Mouse (Mus musculus) forebrain, embryonic 13.5 days (tissue): ENCODE measurements around the gene Prdm16. TPM values are rescaled to one million over a fixed set of nuclear protein-coding genes. Genes with fewer than 3 reads are reported as not detected.

ENCODE experiments used
- ATAC-seq: fragments of 200-750 bp; cut with Nextera tagmentation; 2 replicates; pipeline ENCODE4 v1.8.0; 2017
- H3K27ac ChIP-seq: fragments of 300-500 bp; sonication (generic); 2 replicates; pipeline ENCODE4 v1.5.1; 2015; ENCODE audit warnings: inconsistent platforms, mild to moderate bottlenecking, moderate library complexity
- H3K27me3 ChIP-seq: fragments of 300-500 bp; sonication (generic); 2 replicates; pipeline ENCODE4 v1.6.1; 2015; ENCODE audit warnings: mild to moderate bottlenecking, inconsistent platforms
- H3K36me3 ChIP-seq: fragments of 300-500 bp; sonication (generic); 2 replicates; pipeline ENCODE4 v1.6.1; 2015; ENCODE audit warnings: mild to moderate bottlenecking, inconsistent platforms; ENCODE audit not compliant: poor library complexity, severe bottlenecking
- H3K4me1 ChIP-seq: fragments of 300-500 bp; sonication (generic); 2 replicates; pipeline ENCODE4 v1.6.1; 2015; ENCODE audit warnings: inconsistent platforms
- H3K4me2 ChIP-seq: fragments of 300-500 bp; sonication (generic); 2 replicates; pipeline ENCODE4 v1.6.1; 2015; ENCODE audit warnings: inconsistent platforms, mild to moderate bottlenecking, moderate library complexity
- H3K4me3 ChIP-seq: fragments of 300-500 bp; sonication (generic); 2 replicates; pipeline ENCODE4 v1.5.1; 2015; ENCODE audit warnings: mild to moderate bottlenecking, inconsistent platforms
- H3K9ac ChIP-seq: fragments of 300-500 bp; sonication (generic); 2 replicates; pipeline ENCODE4 v1.6.1; 2015; ENCODE audit warnings: mild to moderate bottlenecking, inconsistent platforms
- H3K9me3 ChIP-seq: fragments of 300-500 bp; sonication (generic); replicated peaks from 2 replicates; pipeline ENCODE4 v1.6.1; 2016; ENCODE audit warnings: inconsistent platforms
- WGBS: fragments of 180-500 bp; shearing (Covaris S2); methylation state at CpG from one replicate; pipeline ENCODE4 v1.1.7; 2015; 5-methylcytosine and 5-hydroxymethylcytosine counted together
- polyA plus RNA-seq: library from polyadenylated mRNA; unstranded; fragments of >200 nt; fragmentation: Nextera tagmentation; extraction: Ambion mirVana; gene quantifications from 2 replicates; pipeline ENCODE4 v1.2.1, GENCODE M21; 2015

The Prdm16 gene
- polyA plus RNA-seq, 1 experiment from 2014 or later, result 41.3 TPM

DNA sequence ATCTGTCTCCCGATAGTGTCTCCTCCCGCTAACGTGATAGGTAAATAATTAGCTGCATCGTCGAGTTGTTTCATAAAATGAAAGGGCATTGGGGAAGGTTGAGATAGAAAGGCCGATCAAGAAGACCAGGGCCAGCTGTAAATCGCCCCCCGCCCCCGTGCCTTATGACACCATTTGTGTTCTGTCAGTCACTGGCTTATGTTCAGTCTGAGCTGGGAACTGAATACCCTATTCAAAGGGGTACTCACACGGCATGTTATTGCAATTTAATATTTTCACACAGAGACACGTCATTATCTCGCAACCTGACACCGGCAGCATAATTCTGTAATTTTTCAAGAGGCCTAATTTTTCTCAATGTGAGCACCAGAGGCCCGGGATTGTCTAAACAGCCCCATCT is 11.0 kb downstream of the Prdm16 start:
- no peak for ATAC-seq
- Histone ChIP-seq H3K36me3 (no peaks in the 10 kb centered on the region), H3K9ac (0 out of 2 replicates have a peak overlapping the region, but pooled peaks have one; percentile 1), H3K9me3 (no peaks in the 10 kb centered on the region), H3K4me3 (no peak overlapping the region), H3K27ac (0 out of 2 replicates have a peak overlapping the region, but pooled peaks have one; percentile 14), H3K27me3 (peaks cover under 1% of the 10 kb centered on the region; the same call in 1 of the 2 replicates), H3K4me2 (no peak overlapping the region), H3K4me1 (peaks cover 89% of the 10 kb centered on the region)
- WGBS, result 38% methylated on average over 14 of the region's 14 CpGs

DNA sequence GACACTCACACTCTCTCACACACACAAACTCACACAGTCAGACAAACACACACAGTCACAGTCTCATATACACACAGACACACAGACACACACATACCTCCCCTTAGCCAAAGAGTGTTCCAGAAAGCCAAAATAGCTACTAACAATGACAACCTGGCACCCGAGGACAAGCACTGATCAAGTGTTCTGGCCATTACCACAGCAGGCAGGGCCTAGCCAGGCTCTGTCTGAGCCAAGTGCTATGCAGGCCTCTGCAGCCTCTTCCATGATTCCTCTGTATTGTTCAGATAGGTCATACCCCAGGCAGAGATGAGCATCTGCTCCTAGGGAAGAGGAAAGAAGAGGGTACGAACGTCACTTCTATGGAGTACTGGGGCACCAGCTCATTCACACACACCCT is 13.4 kb downstream of the Prdm16 start:
- Histone ChIP-seq H3K9ac (no peak overlapping the region), H3K4me3 (no peak overlapping the region), H3K36me3 (no peaks in the 10 kb centered on the region), H3K4me1 (peaks cover 75% of the 10 kb centered on the region), H3K27ac (no peak overlapping the region), H3K27me3 (no peaks in the 10 kb centered on the region; the same call in 1 of the 2 replicates), H3K9me3 (no peaks in the 10 kb centered on the region), H3K4me2 (no peak overlapping the region)
- WGBS, result 73% methylated on average over 3 of the region's 3 CpGs
- no peak for ATAC-seq

DNA sequence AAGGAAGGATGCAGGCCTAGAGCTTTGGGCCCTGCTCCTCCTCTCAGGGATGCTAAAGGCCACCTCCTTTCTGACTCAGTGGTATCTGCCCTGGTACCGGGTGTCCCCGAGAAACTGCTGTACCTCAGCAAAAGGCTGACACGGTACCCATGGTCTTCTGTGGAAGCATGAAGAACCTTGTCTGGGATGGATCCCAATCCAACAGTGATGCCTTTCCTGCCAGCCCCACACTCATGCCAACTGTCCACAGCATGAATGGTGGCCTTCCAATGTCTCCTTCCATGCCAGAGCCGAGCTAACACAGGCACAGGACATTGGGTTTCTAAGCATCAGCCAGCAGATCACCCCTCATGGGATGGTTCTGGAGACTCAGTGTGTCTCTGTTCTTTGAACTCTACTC is 14.2 kb downstream of the Prdm16 start:
- Histone ChIP-seq H3K36me3 (no peaks in the 10 kb centered on the region), H3K4me3 (no peak overlapping the region), H3K4me2 (no peak overlapping the region), H3K27me3 (no peaks in the 10 kb centered on the region; the same call in 1 of the 2 replicates), H3K27ac (no peak overlapping the region), H3K9ac (no peak overlapping the region), H3K9me3 (no peaks in the 10 kb centered on the region), H3K4me1 (peaks cover 75% of the 10 kb centered on the region)
- no peak for ATAC-seq
- 91% methylated on average over 4 of the region's 4 CpGs for WGBS

DNA sequence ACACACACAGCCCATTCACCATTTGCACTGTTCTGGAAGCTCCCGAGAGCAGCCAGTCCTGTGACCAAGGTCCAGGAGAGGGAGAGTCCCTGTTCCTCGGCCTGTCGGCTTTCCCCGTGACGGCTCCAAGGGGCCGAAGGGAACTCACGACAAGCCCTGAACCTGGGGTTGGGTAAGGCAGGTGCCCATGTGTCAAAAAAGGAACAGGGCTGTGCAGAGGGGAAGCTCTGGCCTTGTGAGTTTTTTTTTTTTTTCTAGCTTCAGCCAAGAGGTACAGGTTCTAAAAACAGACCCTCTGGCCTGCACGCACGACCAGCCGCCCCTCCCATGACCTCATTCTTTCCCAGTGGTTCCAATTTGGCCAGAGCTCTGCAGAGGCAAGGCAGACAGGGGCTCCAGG is 25.5 kb downstream of the Prdm16 start:
- 82% methylated on average over 10 of the region's 10 CpGs for WGBS
- H3K9me3 ChIP-seq, result no peaks in the 10 kb centered on the region
- ATAC-seq, result no peak
- no peak overlapping the region for H3K4me3 ChIP-seq
- H3K4me2 ChIP-seq, result no peak overlapping the region
- H3K27ac ChIP-seq, result peak overlapping the region; percentile 44; the same call in 1 of the 2 replicates
- peaks cover 17% of the 10 kb centered on the region for H3K4me1 ChIP-seq
- peaks cover 17% of the 10 kb centered on the region for H3K36me3 ChIP-seq
- no peaks in the 10 kb centered on the region; the same call in 1 of the 2 replicates for H3K27me3 ChIP-seq
- no peak overlapping the region for H3K9ac ChIP-seq

DNA sequence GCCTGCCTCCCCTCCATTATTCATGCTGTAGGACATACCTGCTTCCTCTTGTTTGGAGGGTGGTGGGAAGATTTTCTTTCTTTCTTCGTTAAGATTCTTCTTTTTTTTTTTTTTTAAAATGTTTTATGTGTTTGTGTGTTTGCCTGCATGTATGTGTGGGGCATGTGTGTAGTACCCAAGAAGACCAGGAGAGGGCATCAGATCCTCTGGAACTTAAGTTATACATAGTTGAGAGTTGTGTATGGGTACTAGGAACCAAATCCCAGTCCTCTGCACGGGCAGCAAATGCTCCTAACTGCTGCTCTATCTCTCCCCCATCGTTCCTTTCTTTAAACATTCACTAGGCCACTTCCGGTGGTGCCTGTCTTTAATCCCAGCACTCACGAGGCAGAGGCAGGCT is 28.9 kb downstream of the Prdm16 start:
- Histone ChIP-seq H3K27me3 (peaks cover 3% of the 10 kb centered on the region; the same call in 1 of the 2 replicates), H3K27ac (no peak overlapping the region), H3K4me3 (no peak overlapping the region), H3K9me3 (no peaks in the 10 kb centered on the region), H3K36me3 (peaks cover 17% of the 10 kb centered on the region), H3K9ac (no peak overlapping the region), H3K4me1 (peaks cover 28% of the 10 kb centered on the region), H3K4me2 (no peak overlapping the region)
- ATAC-seq, result no peak
- WGBS, result 89% methylated on average over 5 of the region's 5 CpGs

DNA sequence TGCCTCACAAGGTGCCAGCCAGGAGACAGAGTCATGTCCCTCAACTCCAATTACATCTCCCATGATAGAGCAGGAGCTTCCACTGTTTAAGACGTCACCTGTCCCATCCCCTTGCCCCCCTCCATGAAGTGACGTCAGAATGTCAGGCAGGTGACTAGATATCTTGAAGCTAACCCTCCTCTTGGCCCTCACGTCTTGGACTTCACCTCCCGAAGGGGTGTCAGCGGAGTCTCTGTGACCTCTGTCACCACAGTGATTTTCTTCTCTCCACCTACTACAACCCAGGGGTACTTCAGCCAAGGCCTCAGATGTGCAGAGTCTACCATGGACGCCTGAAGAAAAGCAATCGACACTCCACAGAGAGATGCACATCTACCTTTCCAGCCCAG is 32.2 kb downstream of the Prdm16 start:
- Histone ChIP-seq H3K9me3 (no peaks in the 10 kb centered on the region), H3K27ac (peak overlapping the region; percentile 89), H3K4me3 (no peak overlapping the region), H3K9ac (peak overlapping the region; percentile 31), H3K27me3 (0 out of 2 replicates have a peak, but pooled peaks cover 3% of the 10 kb centered on the region), H3K4me2 (0 out of 2 replicates have a peak overlapping the region, but pooled peaks have one; percentile 13), H3K4me1 (peaks cover 53% of the 10 kb centered on the region), H3K36me3 (peaks cover 10% of the 10 kb centered on the region; the same call in 1 of the 2 replicates)
- WGBS, result 48% methylated on average over 7 of the region's 7 CpGs
- no peak for ATAC-seq

DNA sequence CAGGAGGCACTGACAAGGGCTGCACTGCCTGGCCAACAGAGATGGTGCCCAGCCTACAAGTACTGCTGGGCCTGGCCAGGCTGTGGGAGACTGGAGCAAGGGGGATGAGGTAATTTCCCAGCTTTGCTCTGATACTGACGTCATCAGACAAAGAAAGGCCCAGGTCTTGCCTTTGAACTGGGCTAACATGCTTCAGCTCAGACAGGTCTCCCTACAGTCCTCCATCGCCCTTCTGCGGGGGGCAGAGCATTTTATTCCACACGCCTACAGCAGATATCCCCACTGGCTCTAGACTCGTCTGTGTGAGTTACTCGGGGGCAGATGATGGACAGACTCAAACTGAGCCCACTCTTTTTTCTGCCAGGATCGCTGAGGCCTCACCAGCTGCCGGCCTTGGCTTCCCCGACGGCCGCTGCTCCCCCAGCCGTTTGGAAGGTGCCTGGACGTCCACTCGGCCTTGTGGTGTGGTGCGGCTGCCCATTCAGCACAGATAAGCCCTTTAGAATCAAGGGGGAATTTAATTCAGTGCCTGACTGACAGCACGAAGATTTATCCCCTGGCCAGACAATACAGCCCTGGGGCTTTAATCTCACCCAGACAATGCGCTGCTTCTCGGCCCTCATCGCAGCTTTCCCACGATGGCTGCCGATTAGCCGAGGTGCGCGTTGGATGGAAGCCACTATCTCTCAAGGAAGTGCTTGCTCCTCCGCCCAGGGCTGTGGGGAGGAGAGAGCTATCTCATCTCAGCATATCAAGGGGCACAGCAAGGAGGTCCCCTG is 32.8 kb downstream of the Prdm16 start:
- H3K4me1 ChIP-seq, result peaks cover 59% of the 10 kb centered on the region
- H3K9me3 ChIP-seq, result no peaks in the 10 kb centered on the region
- peak overlapping the region; percentile 89 for H3K27ac ChIP-seq
- 4% methylated on average over 25 of the region's 25 CpGs for WGBS
- peak overlapping the region; percentile 13 for H3K4me2 ChIP-seq
- 0 out of 2 replicates have a peak, but pooled peaks cover 5% of the 10 kb centered on the region for H3K27me3 ChIP-seq
- H3K4me3 ChIP-seq, result no peak overlapping the region
- 0 out of 2 replicates have a peak, but pooled peaks cover 4% of the 10 kb centered on the region for H3K36me3 ChIP-seq
- H3K9ac ChIP-seq, result peak overlapping the region; percentile 31
- ATAC-seq, result peak; percentile 60

DNA sequence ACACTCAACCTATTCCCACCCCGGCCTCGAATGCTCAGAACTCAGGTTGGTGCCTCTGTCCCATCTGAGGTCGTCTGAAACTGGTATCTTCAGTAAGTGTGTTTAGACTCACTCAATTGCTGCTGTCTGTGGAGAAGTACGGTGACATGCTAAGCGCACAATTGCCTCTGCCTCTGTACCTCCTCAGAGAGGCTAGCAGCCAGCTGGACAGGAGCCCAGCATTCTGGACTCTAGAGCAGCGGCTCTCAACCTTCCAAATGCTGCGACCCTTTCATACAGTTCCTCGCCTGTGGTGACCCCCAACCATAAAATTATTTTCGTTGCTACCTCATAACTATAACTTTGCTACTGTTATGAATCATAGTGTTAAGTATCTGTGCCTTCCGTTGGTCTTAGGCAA is 34.3 kb downstream of the Prdm16 start:
- no peaks in the 10 kb centered on the region for H3K9me3 ChIP-seq
- H3K4me3 ChIP-seq, result no peak overlapping the region
- no peak for ATAC-seq
- H3K4me1 ChIP-seq, result peaks cover 73% of the 10 kb centered on the region
- H3K4me2 ChIP-seq, result no peak overlapping the region
- peak overlapping the region; percentile 23; the same call in 1 of the 2 replicates for H3K9ac ChIP-seq
- H3K36me3 ChIP-seq, result no peaks in the 10 kb centered on the region
- H3K27me3 ChIP-seq, result 0 out of 2 replicates have a peak, but pooled peaks cover 7% of the 10 kb centered on the region
- H3K27ac ChIP-seq, result peak overlapping the region; percentile 89
- 59% methylated on average over 10 of the region's 10 CpGs for WGBS

DNA sequence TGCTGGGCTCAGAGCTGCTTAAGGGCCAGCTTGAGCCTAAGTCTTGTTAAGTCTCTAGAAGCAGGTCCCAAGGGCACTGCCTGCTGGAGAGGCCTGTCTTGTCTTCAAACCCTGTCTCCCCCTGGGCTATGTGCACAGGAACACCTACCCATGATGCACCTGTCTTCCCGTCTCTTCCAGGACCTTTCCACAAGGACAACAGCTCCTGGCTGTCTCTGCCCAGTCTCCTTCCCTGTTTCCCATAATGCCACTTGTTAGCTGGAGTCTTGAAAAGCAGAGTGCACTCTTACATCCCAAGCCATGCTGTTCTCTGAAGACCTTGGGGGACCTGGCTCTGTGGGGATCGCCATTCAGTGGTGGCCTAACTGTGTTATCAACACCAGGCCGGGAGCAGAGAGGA is 35.7 kb downstream of the Prdm16 start:
- Histone ChIP-seq H3K4me1 (peaks cover 87% of the 10 kb centered on the region), H3K27ac (peak overlapping the region; percentile 89)
- 17% methylated on average over 3 of the region's 3 CpGs for WGBS

DNA sequence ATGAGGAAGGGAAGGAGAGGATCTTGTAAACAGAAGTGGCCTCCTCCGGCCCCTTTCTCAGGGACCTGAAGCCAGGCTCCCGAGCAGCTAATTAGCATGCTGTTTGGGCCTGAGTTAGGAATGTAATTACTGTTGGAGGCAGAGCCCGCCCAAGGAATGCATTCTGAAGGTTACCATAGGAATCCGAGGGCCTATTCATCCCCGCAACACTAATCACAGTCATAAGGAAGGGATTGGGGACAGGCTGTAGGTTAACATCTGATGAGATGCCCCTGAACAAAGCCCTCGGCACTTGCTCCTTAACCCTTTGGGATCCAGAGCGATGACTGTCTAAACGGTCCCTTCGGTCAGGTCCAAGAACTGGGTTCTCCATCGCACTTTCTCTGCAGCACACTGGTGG is 36.7 kb downstream of the Prdm16 start:
- 4% methylated on average over 10 of the region's 10 CpGs for WGBS
- Histone ChIP-seq H3K27me3 (0 out of 2 replicates have a peak, but pooled peaks cover 7% of the 10 kb centered on the region), H3K27ac (peak overlapping the region; percentile 89), H3K4me1 (peaks cover 98% of the 10 kb centered on the region), H3K36me3 (no peaks in the 10 kb centered on the region), H3K4me3 (no peak overlapping the region), H3K9ac (peak overlapping the region; percentile 54), H3K4me2 (peak overlapping the region; percentile 45), H3K9me3 (no peaks in the 10 kb centered on the region)
- ATAC-seq, result peak; percentile 75

More for the DNA sequence above, 35.7 kb downstream of the Prdm16 start:
- no peaks in the 10 kb centered on the region for H3K9me3 ChIP-seq
- no peak overlapping the region for H3K4me2 ChIP-seq
- no peaks in the 10 kb centered on the region for H3K36me3 ChIP-seq
- H3K27me3 ChIP-seq, result 0 out of 2 replicates have a peak, but pooled peaks cover 7% of the 10 kb centered on the region
- ATAC-seq, result no peak
- H3K4me3 ChIP-seq, result no peak overlapping the region
- H3K9ac ChIP-seq, result no peak overlapping the region

DNA sequence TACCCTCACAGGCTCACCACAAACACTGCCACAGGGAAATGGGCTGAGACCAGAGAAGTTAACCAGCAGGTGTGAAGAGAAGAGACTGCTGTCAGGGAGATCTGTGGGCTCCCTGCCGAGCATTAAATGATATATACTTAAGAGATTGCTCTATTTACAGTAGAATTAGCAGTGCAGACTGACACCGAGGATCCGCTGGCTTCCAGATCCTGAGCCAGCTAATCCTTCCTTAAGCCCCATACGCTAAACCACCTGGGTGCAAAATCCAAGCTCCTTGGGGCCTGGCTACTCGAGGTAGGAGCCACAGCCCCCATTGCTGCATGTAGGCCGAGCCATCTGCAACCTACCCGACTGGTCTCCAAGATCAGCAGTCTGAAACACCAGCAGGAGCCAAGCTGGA is 38.3 kb downstream of the Prdm16 start:
- 32% methylated on average over 7 of the region's 7 CpGs for WGBS
- no peak for ATAC-seq
- Histone ChIP-seq H3K4me1 (peaks cover 100% of the 10 kb centered on the region), H3K9ac (peak overlapping the region; percentile 45; the same call in 1 of the 2 replicates), H3K36me3 (no peaks in the 10 kb centered on the region), H3K9me3 (no peaks in the 10 kb centered on the region), H3K27me3 (0 out of 2 replicates have a peak, but pooled peaks cover 4% of the 10 kb centered on the region), H3K4me3 (no peak overlapping the region), H3K4me2 (no peak overlapping the region), H3K27ac (0 out of 2 replicates have a peak overlapping the region, but pooled peaks have one; percentile 12)

DNA sequence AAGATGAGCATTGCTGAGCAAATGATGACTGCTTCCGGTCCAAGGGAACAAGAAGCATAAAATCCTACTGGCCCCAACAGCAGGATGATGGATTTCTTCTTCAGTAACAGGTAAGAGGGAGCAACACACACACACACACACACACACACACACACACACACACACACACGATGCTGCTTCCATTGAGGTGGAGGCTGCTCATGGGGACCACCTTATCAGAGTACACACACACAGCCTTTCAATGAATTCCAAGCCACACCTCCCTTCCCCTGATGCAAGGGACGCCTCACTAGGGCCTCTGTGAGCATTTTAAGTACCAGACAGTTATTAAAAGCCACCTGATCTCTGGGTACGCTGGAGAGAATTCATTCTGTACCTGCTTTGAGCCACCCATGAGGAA is 39.9 kb downstream of the Prdm16 start:
- H3K4me3 ChIP-seq, result no peak overlapping the region
- WGBS, result 47% methylated on average over 4 of the region's 4 CpGs
- H3K4me2 ChIP-seq, result no peak overlapping the region
- H3K9me3 ChIP-seq, result no peaks in the 10 kb centered on the region
- peaks cover 100% of the 10 kb centered on the region for H3K4me1 ChIP-seq
- H3K27me3 ChIP-seq, result peaks cover 4% of the 10 kb centered on the region; the same call in 1 of the 2 replicates
- no peaks in the 10 kb centered on the region for H3K36me3 ChIP-seq
- no peak for ATAC-seq
- H3K27ac ChIP-seq, result no peak overlapping the region
- no peak overlapping the region for H3K9ac ChIP-seq
